Mouse (Mus musculus) layer of hippocampus, postnatal 10 days (tissue): Measurements from ENCODE around the gene Cnst. TPM values are rescaled to one million over a fixed set of nuclear protein-coding genes. Genes with fewer than 3 reads are reported as not detected.
A peak's percentile ranks its signal among the peaks of the same experiment; 100 is the strongest.

ENCODE experiments used
- DNase-seq, 2 experiments: peaks; one replicate each; pipeline ENCODE4 v3.0.0; 2021; ENCODE audit warnings: low spot score in 2 of 2
- total RNA-seq, 2 experiments: library from RNA; stranded (reverse); gene quantifications; 2 replicates each; pipeline ENCODE4 v1.2.3; 2021

Cnst gene
- total RNA-seq, 2 experiments from 2014 or later = 28.8 to 30.0 TPM

GRCm38 (mm10) chr1:179553197-179553948 lies 7.2 kb downstream of the Cnst start:
- no peak for DNase-seq

GRCm38 (mm10) chr1:179553949-179554347 lies 7.8 kb downstream of the Cnst start:
- DNase-seq = no peak

GRCm38 (mm10) chr1:179556921-179557320 lies 10.8 kb downstream of the Cnst start:
- DNase-seq = no peak

- no peak for DNase-seq
These were observed 13.4 kb downstream of the Cnst start for GRCm38 (mm10) chr1:179559446-179560194.

- DNase-seq = no peak
These were observed 14.8 kb downstream of the Cnst start for GRCm38 (mm10) chr1:179560845-179561430.

GRCm38 (mm10) chr1:179563211-179563610 lies 17.0 kb downstream of the Cnst start:
- no peak for DNase-seq

- no peak for DNase-seq
These were observed 17.8 kb downstream of the Cnst start for GRCm38 (mm10) chr1:179563926-179564325.

GRCm38 (mm10) chr1:179567558-179567957 lies 21.4 kb downstream of the Cnst start:
- no peak for DNase-seq

GRCm38 (mm10) chr1:179568690-179569398 lies 22.7 kb downstream of the Cnst start:
- no peak for DNase-seq

- DNase-seq = no peak
These were observed 24.3 kb downstream of the Cnst start for GRCm38 (mm10) chr1:179570482-179570881.

GRCm38 (mm10) chr1:179571686-179572085 lies 25.5 kb downstream of the Cnst start:
- no peak for DNase-seq

GRCm38 (mm10) chr1:179573650-179574206 lies 27.6 kb downstream of the Cnst start:
- no peak for DNase-seq

GRCm38 (mm10) chr1:179578625-179579024 lies 32.5 kb downstream of the Cnst start:
- DNase-seq = no peak

GRCm38 (mm10) chr1:179580200-179580599 lies 34.0 kb downstream of the Cnst start:
- DNase-seq = no peak

- DNase-seq = no peak
These were observed 35.3 kb downstream of the Cnst start for GRCm38 (mm10) chr1:179581422-179581821.

GRCm38 (mm10) chr1:179582021-179582433 lies 35.9 kb downstream of the Cnst start:
- DNase-seq = no peak

- DNase-seq = no peak
These were observed 36.9 kb downstream of the Cnst start for GRCm38 (mm10) chr1:179583090-179583489.

GRCm38 (mm10) chr1:179584220-179584619 lies 38.0 kb downstream of the Cnst start:
- no peak for DNase-seq

- no peak for DNase-seq
These were observed 39.5 kb downstream of the Cnst start for GRCm38 (mm10) chr1:179585646-179586045.

GRCm38 (mm10) chr1:179586430-179587095 lies 40.4 kb downstream of the Cnst start:
- DNase-seq = no peak

- DNase-seq = peak; percentile 41 to 49
These were observed 42.1 kb downstream of the Cnst start for GRCm38 (mm10) chr1:179588230-179588629.
